Mouse (Mus musculus): ENCODE data around the gene Trip6. TPM values are rescaled to one million over a fixed set of nuclear protein-coding genes. Genes with fewer than 3 reads are reported as not detected.

The Trip6 gene
- polyA plus RNA-seq, 1 experiment from 2014 or later: 17.3 TPM

GRCm38 (mm10) chr5:137307071-137307912 lies 6.9 kb downstream of the Trip6 start, which contains the start of gene Srrt:
TSS of gene Srrt (minus strand) at chr5:137307674.
- Histone ChIP-seq H3K4me2 (peak within 1 kb of the TSS; percentile 81), H3K4me1 (replicated peaks) (peaks cover 38% of the 10 kb centered on the region), H3K36me3 (peaks cover 18% of the 10 kb centered on the region), H3K9me3 (no peaks in the 10 kb centered on the region), H3K27me3 (no peaks in the 10 kb centered on the region), H3K4me3 (peak within 1 kb of the TSS; percentile 98), H3K27ac (replicated peaks) (peak within 1 kb of the TSS; percentile 98), H3K9ac (peak within 1 kb of the TSS; percentile 99)
- ATAC-seq (ENCODE audit: low FRiP score, low read depth): peak; percentile 91
- WGBS: under 1% methylated on average over 69 of the region's 72 CpGs

GRCm38 (mm10) chr5:137306439-137307005 lies 7.7 kb downstream of the Trip6 start:
- Histone ChIP-seq H3K4me2 (peak overlapping the region; percentile 81), H3K9ac (peak overlapping the region; percentile 99), H3K27me3 (no peaks in the 10 kb centered on the region), H3K9me3 (no peaks in the 10 kb centered on the region), H3K4me3 (peak overlapping the region; percentile 98), H3K27ac (replicated peaks) (peak overlapping the region; percentile 98), H3K36me3 (peaks cover 26% of the 10 kb centered on the region), H3K4me1 (replicated peaks) (peaks cover 38% of the 10 kb centered on the region)
- 13% methylated on average over 12 of the region's 12 CpGs for WGBS
- no peak for ATAC-seq (ENCODE audit: low FRiP score, low read depth)

- no peak overlapping the region for H3K27ac ChIP-seq (replicated peaks)
- H3K36me3 ChIP-seq: peaks cover 33% of the 10 kb centered on the region
- H3K4me1 ChIP-seq (replicated peaks): peaks cover 41% of the 10 kb centered on the region
- peak overlapping the region; percentile 98 for H3K4me3 ChIP-seq
- no peaks in the 10 kb centered on the region for H3K9me3 ChIP-seq
- 57% methylated on average over 3 of the region's 3 CpGs for WGBS
- H3K27me3 ChIP-seq: no peaks in the 10 kb centered on the region
- peak overlapping the region; percentile 81 for H3K4me2 ChIP-seq
- ATAC-seq (ENCODE audit: low FRiP score, low read depth): no peak
- peak overlapping the region; percentile 99 for H3K9ac ChIP-seq
Measured at GRCm38 (mm10) chr5:137305822-137306221, 8.4 kb downstream of the Trip6 start.

GRCm38 (mm10) chr5:137304816-137305215 lies 9.4 kb downstream of the Trip6 start:
- no peaks in the 10 kb centered on the region for H3K9me3 ChIP-seq
- peak overlapping the region; percentile 81 for H3K4me2 ChIP-seq
- peaks cover 41% of the 10 kb centered on the region for H3K4me1 ChIP-seq (replicated peaks)
- no peak for ATAC-seq (ENCODE audit: low FRiP score, low read depth)
- H3K27me3 ChIP-seq: no peaks in the 10 kb centered on the region
- peak overlapping the region; percentile 99 for H3K9ac ChIP-seq
- no peak overlapping the region for H3K27ac ChIP-seq (replicated peaks)
- WGBS: 47% methylated on average over 4 of the region's 4 CpGs
- H3K4me3 ChIP-seq: peak overlapping the region; percentile 98
- H3K36me3 ChIP-seq: peaks cover 43% of the 10 kb centered on the region

- no peaks in the 10 kb centered on the region for H3K9me3 ChIP-seq
- peak overlapping the region; percentile 99; the same call in 1 of the 2 replicates for H3K9ac ChIP-seq
- WGBS: 89% methylated on average over 3 of the region's 3 CpGs
- peaks cover 41% of the 10 kb centered on the region for H3K4me1 ChIP-seq (replicated peaks)
- H3K4me3 ChIP-seq: no peak overlapping the region
- no peak overlapping the region for H3K27ac ChIP-seq (replicated peaks)
- no peak for ATAC-seq (ENCODE audit: low FRiP score, low read depth)
- H3K4me2 ChIP-seq: peak overlapping the region; percentile 81; the same call in 1 of the 2 replicates
- no peaks in the 10 kb centered on the region for H3K27me3 ChIP-seq
- peaks cover 45% of the 10 kb centered on the region for H3K36me3 ChIP-seq
Measured at GRCm38 (mm10) chr5:137304165-137304564, 10.0 kb downstream of the Trip6 start.

- ATAC-seq (ENCODE audit: low FRiP score, low read depth): no peak
- Histone ChIP-seq H3K4me2 (no peak overlapping the region), H3K9ac (0 out of 2 replicates have a peak overlapping the region, but pooled peaks have one; percentile 99), H3K4me3 (no peak overlapping the region), H3K27me3 (no peaks in the 10 kb centered on the region), H3K9me3 (no peaks in the 10 kb centered on the region), H3K36me3 (peaks cover 48% of the 10 kb centered on the region), H3K4me1 (replicated peaks) (peaks cover 41% of the 10 kb centered on the region), H3K27ac (replicated peaks) (no peak overlapping the region)
- WGBS: 92% methylated on average over 4 of the region's 4 CpGs
Measured at GRCm38 (mm10) chr5:137303609-137304008, 10.6 kb downstream of the Trip6 start.

GRCm38 (mm10) chr5:137301253-137301652 lies 13.0 kb downstream of the Trip6 start:
- no peak overlapping the region for H3K27ac ChIP-seq (replicated peaks)
- no peaks in the 10 kb centered on the region for H3K9me3 ChIP-seq
- no peak overlapping the region for H3K4me2 ChIP-seq
- peaks cover 28% of the 10 kb centered on the region for H3K4me1 ChIP-seq (replicated peaks)
- H3K36me3 ChIP-seq: peaks cover 71% of the 10 kb centered on the region
- H3K9ac ChIP-seq: no peak overlapping the region
- ATAC-seq (ENCODE audit: low FRiP score, low read depth): peak; percentile 31; the same call in 1 of the 2 replicates
- H3K27me3 ChIP-seq: no peaks in the 10 kb centered on the region
- H3K4me3 ChIP-seq: no peak overlapping the region
- 61% methylated on average over 21 of the region's 21 CpGs for WGBS

GRCm38 (mm10) chr5:137299240-137299639 lies 15.0 kb downstream of the Trip6 start:
- no peak overlapping the region for H3K27ac ChIP-seq (replicated peaks)
- H3K4me3 ChIP-seq: no peak overlapping the region
- no peak overlapping the region for H3K4me2 ChIP-seq
- 94% methylated on average over 7 of the region's 7 CpGs for WGBS
- peaks cover 20% of the 10 kb centered on the region for H3K4me1 ChIP-seq (replicated peaks)
- H3K9ac ChIP-seq: no peak overlapping the region
- ATAC-seq (ENCODE audit: low FRiP score, low read depth): no peak
- peaks cover 80% of the 10 kb centered on the region for H3K36me3 ChIP-seq
- no peaks in the 10 kb centered on the region for H3K27me3 ChIP-seq
- no peaks in the 10 kb centered on the region for H3K9me3 ChIP-seq

GRCm38 (mm10) chr5:137297126-137297525 lies 17.1 kb downstream of the Trip6 start:
- Histone ChIP-seq H3K9me3 (no peaks in the 10 kb centered on the region), H3K36me3 (peaks cover 67% of the 10 kb centered on the region), H3K4me1 (replicated peaks) (peaks cover 29% of the 10 kb centered on the region), H3K9ac (no peak overlapping the region), H3K27ac (replicated peaks) (no peak overlapping the region), H3K4me2 (no peak overlapping the region), H3K27me3 (0 out of 2 replicates have a peak, but pooled peaks cover 2% of the 10 kb centered on the region), H3K4me3 (no peak overlapping the region)
- WGBS: 91% methylated on average over 14 of the region's 14 CpGs
- no peak for ATAC-seq (ENCODE audit: low FRiP score, low read depth)

- 93% methylated on average over 15 of the region's 15 CpGs for WGBS
- Histone ChIP-seq H3K4me3 (no peak overlapping the region), H3K9ac (no peak overlapping the region), H3K27ac (replicated peaks) (no peak overlapping the region), H3K4me2 (no peak overlapping the region), H3K4me1 (replicated peaks) (peaks cover 28% of the 10 kb centered on the region), H3K9me3 (no peaks in the 10 kb centered on the region), H3K27me3 (0 out of 2 replicates have a peak, but pooled peaks cover 12% of the 10 kb centered on the region), H3K36me3 (peaks cover 53% of the 10 kb centered on the region)
- ATAC-seq (ENCODE audit: low FRiP score, low read depth): no peak
Measured at GRCm38 (mm10) chr5:137295712-137296111, 18.5 kb downstream of the Trip6 start.

GRCm38 (mm10) chr5:137295296-137295695 lies 18.9 kb downstream of the Trip6 start:
- Histone ChIP-seq H3K9me3 (no peaks in the 10 kb centered on the region), H3K9ac (peak overlapping the region; percentile 82; the same call in 1 of the 2 replicates), H3K36me3 (peaks cover 49% of the 10 kb centered on the region), H3K27ac (replicated peaks) (no peak overlapping the region), H3K27me3 (peaks cover 13% of the 10 kb centered on the region), H3K4me3 (peak overlapping the region; percentile 51), H3K4me2 (peak overlapping the region; percentile 85), H3K4me1 (replicated peaks) (peaks cover 32% of the 10 kb centered on the region)
- ATAC-seq (ENCODE audit: low FRiP score, low read depth): no peak
- WGBS: 85% methylated on average over 9 of the region's 9 CpGs

- Histone ChIP-seq H3K27me3 (peaks cover 18% of the 10 kb centered on the region), H3K36me3 (peaks cover 43% of the 10 kb centered on the region), H3K4me3 (peak overlapping the region; percentile 51), H3K9ac (peak overlapping the region; percentile 82), H3K27ac (replicated peaks) (peak overlapping the region; percentile 81), H3K4me1 (replicated peaks) (peaks cover 37% of the 10 kb centered on the region), H3K4me2 (peak overlapping the region; percentile 85), H3K9me3 (no peaks in the 10 kb centered on the region)
- peak; percentile 72 for ATAC-seq (ENCODE audit: low FRiP score, low read depth)
- WGBS: 7% methylated on average over 18 of the region's 18 CpGs
Measured at GRCm38 (mm10) chr5:137294744-137295093, 19.5 kb downstream of the Trip6 start.
